Mouse (Mus musculus) G1E-ER4 (cell line): ENCODE measurements around the gene Cyp4f17. TPM values are rescaled to one million over a fixed set of nuclear protein-coding genes. Genes with fewer than 3 reads are reported as not detected.
"Not testable (repeated sequence)": the region's sequence is repeated elsewhere in the genome, so short reads cannot be mapped to it uniquely, and the experiment has no call there.

Experiments used
- GATA1 ChIP-seq: IDR thresholded peaks from one replicate; pipeline ENCODE4 v1.8.0; 2012; ENCODE audit warnings: low read length, inconsistent platforms
- polyA plus RNA-seq: library from polyadenylated mRNA; stranded (reverse); fragments of >175 nt; gene quantifications from 2 replicates; pipeline ENCODE4 v1.2.3, GENCODE M21; 2012

Gene Cyp4f17
- polyA plus RNA-seq, 1 experiment = not detected

DNA sequence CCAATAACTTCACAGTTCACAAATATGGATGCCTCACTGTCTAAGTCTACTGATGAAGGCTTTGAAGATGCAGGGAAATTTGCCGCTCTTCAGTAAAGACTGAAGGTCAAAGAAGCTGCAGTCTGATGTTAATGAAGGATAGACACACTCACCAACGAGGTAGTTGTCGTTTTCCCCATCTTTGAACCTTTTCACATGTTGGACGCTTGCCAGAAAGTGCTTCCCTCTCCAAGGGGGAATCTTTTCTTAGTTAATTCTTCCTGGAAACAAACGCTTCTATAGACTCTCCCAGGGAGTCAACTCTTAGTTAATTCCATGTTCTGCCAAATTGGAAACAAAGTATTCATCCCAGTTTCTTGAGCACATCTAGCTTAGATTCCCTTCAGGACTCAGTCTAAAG lies 10.3 kb downstream of the Cyp4f17 start:
- no peak for TF ChIP-seq GATA1

DNA sequence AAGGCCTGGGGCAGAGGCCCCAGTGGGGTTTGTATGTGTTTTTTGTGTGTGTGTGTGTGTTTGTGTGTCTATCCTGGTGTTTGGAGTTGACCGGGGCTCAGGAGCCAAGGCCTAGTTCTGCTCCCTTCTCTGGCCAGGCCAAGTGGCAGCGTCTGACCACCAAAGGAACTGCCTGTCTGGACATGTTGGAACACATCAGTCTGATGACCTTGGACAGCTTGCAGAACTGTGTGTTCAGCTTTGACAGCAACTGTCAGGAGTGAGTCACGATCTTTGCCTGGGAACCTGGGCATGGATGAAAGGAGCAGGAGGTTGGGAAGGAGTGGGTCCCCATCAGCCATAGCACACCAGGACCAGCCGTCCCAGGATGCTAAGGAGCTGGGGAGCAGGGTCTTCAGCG lies 16.1 kb downstream of the Cyp4f17 start:
- no peak for TF ChIP-seq GATA1

DNA sequence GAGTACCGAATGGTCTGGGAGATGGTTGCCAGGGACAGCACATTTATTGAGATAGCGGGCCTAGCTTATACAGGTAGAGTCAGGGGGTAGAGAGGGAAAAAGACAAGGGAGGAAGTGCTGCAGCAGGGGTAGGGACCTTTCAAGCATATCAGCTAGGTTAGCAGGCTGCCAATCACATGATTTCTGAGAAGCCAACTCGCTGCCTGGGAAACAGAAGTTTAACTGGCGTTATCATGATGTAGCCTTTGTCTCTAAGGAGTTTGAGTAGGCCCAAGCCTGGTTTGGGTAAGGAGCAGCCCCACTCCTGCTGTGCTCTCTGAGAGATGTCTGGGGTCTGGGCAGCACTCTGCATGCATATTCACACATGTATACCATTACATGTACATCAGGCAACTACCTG lies 16.5 kb downstream of the Cyp4f17 start:
- TF ChIP-seq GATA1 = no peak

DNA sequence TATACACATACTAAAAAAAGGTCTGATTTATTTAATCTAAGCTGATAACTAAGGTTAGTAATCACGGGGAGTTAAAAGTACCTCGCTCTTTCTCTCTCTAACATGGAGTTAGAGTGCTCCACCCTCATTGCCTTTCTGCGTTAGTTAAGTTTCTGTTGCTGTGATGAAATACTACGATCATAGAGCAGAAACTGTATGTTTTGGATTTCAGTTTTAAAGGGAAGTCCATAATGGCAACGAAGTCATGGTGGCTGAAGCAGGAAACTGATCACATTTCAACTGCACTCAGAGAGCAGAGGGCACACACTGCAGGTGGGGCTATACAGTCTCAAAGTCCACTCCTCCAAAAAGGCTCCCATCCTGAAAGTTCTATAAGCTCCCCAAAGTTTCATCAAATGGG lies 17.0 kb downstream of the Cyp4f17 start:
- TF ChIP-seq GATA1 = no peak

DNA sequence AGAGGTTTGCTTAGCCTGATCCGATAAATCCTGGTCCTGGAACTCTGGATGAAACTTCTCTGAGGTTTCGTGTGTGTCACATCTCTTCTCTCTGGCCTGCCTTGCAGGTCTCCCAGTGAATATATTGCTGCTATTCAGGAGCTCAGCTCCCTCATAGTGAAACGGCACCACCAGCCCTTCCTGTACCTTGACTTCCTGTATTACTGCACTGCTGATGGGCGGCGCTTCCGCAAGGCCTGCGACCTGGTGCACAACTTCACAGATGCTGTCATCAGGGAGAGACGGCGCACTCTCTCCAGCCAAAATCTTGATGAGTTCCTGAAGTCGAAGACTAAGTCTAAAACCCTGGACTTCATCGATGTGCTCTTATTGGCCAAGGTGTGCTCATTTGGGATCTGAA lies 18.0 kb downstream of the Cyp4f17 start:
- TF ChIP-seq GATA1 = no peak

DNA sequence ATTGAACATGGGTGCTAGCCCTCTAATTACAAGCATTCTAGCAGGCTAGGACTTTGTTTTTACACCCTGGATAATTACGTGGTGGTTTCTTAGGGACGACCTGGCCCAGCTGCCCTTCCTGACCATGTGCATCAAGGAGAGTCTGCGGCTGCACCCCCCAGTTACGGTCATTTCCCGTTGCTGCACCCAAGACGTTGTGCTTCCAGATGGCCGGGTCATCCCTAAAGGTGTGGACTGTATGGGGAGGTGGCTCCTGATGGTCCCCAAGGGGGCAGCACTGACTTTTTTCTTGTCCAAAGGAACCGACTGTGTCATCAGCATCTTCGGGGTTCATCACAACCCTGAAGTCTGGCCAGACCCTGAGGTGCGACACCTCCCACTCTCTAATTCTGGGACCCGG lies 21.9 kb downstream of the Cyp4f17 start:
- no peak for TF ChIP-seq GATA1

DNA sequence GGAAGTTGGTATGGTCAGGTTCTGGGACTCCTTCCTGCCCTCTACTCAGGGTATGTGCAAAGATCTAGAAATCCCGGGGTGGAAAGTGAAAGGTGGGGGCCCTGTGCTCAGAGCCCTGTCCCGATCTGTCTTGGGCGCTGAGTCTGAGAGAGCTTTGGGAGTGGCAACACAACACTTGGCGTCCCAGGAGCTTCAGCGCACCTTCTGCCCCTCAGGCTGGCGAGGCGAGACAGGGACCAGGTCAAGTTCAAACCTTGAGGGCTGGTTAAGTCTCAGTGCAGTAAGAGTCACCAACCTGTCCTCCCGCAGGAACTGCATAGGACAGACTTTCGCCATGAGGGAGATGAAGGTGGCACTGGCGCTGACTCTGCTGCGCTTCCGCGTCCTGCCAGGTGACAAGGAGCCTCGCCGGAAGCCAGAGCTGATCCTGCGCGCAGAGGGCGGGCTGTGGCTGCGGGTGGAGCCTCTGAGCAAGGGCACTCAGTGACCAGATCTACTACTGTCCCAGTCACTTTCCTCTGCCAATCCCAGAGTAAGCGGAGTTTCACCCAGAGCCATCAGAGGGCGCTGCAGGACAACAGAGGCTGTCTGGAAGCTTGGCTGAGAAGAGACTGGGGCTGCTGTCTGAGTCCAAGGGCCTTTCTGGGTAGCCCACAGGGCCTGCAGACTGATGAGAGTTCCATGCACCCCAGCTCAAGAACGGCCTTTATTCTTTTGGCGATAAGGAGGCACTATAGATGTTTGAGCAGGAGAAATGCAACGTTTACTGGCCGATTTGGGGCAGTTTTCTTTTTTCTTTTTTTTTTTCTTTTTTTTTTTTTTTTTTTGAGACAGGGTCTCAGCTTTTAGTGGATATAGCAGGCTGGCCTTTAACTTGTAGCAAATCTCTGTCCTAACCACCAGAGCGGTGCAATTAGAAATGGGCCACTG lies 22.8 kb downstream of the Cyp4f17 start:
- TF ChIP-seq GATA1 = no peak

DNA sequence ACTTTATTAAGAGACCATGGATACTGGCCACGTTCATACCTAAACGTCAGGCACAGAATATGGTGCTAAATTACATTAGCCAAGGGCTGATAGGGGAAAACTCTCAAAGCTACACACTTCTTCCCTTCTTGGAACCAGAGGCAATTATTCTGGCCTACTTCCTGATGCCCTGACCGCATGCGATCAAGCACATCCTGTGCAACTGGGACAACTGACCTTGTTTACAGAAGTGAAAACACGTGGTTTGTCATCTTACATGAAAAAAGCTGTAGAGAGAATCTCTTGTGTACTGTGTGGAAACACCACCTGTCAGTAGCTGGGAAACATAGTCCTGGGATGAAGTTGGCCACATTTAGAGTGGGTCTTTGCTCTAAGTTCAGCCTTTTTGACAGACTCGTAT lies 28.2 kb downstream of the Cyp4f17 start:
- no peak for TF ChIP-seq GATA1

DNA sequence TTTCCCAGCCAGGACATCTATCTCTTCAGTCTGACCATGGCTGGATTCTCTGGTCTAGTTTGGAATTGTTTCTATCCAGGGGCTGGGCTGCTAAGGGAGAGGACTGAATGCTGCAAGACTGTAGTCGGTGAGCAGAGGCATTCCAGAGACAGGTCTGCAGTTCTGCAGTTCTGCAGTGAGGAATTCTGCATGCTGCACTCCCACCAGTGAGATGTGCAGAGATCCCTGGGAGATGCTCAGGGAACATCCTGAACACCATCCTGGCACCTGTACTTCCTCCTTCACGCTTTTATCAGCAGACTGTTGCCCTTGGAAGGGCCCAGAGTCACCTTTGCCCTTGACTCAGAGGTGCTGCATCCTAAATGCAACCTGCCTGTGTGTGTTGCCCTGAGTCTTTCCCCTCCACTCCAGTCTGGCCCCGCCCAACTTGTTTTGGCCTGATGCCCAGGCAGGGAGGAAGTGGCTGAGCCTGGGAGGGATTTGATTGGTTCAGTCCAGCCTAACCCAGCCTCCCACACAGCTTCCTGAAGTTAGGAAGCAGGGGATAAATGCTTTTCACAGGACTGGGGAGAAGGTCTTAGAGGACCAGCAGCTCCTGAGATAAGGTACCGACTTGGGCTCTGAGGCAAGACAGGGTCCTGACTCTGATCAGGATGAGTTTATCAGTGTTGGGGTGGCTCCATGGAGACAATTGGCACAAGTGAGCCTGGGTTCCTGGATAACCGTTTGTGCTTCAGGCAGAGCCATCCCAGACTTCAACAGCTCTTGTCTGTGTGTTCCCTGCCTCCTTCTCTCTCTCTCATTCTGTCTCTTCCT lies 30.4 kb downstream of the Cyp4f17 start, which contains the start of gene Cyp4f16:
Gene Cyp4f16 (plus strand): TSS at position 508 of the 816 bp plus-strand sequence.
- not testable (repeated sequence) for TF ChIP-seq GATA1

DNA sequence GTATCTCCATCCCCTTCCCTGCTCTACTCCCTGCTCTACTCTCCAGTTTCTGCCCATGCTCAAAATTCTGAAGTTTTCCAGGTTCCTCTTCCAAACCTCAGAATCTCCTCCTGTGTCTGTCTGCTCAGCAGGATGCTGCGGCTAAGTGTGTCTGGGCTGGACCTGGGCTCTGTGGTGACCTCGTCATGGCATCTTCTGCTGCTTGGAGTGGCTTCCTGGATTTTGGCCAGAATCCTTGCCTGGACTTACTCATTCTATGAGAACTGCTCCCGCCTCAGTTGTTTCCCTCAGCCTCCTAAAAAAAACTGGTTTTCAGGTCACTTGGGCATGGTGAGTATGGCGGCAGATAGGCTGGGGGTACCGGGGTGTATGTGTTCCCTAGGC lies 31.0 kb downstream of the Cyp4f17 start:
- no peak for TF ChIP-seq GATA1

DNA sequence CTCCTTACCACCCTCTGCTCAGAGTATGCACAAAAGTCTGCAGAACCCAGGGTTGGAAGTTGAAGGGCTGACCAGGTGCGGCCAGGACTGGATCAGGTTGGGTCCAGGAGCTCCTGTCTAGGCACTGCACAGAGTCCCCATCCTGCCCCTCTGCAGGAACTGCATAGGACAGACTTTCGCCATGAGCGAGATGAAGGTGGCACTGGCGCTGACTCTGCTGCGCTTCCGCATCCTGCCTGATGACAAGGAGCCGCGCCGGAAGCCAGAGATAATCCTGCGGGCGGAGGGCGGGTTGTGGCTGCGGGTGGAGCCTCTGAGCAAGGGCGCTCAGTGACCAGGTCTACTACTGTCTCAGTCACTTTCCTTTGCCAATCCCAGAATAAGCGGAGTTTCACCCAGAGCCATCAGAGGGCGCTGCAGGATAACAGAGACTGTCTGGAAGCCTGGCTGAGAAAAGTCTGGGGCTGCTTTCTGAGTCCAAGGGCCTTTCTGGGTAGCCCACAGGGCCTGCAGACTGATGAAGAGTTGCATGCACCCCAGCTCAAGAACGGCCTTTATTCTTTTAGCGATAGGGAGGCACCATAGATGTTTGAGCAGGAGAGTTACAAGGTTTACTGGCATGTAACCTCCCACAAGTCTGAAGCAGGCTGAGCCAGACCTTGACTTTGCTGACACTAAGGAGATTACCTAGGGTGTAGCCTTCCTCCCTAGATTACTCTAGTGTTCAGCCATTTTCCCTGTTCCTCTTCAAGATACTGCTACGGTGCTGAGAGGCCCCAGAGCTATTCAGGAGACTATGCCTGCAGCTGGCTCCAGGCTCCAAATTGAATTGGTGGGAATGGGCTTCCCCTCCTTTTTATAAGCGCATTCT lies 45.3 kb downstream of the Cyp4f17 start:
- TF ChIP-seq GATA1 = no peak

DNA sequence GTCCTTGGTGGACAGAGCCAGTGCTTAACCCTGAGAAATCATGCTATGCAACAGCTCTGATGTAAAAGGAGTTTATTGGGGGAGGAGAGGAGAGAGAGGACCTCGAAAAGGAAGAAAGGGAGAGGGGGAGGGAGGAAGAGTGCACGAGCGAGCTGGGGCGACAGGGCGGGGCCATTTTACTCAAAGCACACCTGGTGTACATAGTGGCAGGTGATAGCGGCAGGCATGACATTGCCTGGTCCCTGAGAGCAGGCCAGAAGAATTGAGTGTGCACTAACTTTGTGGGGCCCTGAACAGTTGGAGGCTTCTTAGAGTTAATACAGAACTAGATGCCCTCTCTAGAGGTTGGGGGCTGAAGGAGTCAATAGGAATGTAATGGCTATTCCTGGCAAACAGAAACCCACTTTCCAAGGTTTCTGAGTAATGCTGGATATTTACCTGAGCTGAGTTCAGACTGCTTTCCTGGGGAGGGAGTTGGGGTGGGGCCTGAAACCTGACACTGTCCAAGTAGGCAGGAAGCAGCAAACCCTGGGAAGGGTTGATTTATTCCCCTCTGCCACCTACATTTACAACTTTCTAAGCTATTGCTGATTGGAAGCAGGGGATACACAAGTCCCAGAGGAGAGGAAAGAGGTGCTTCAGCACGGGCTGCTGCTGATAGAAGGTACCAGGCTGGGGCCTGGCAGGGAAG lies 71.8 kb downstream of the Cyp4f17 start:
- no peak for TF ChIP-seq GATA1

Other genes starting within 250 kb of the Cyp4f17 start
- gene Brd4, start 221.3 kb upstream of the Cyp4f17 start, polyA plus RNA-seq = 171 and 189 TPM in 2 replicates
- gene Akap8, start 184.8 kb upstream of the Cyp4f17 start, polyA plus RNA-seq = 365 and 407 TPM in 2 replicates
- gene Akap8l, start 155.4 kb upstream of the Cyp4f17 start, polyA plus RNA-seq = 105 and 134 TPM in 2 replicates
- gene Wiz, start 116.6 kb upstream of the Cyp4f17 start, polyA plus RNA-seq = 91.2 and 92.4 TPM in 2 replicates
- 13.0 and 13.2 TPM in 2 replicates for gene Rasal3, start 102.5 kb upstream of the Cyp4f17 start, polyA plus RNA-seq
- 1.8 and 2.3 TPM in 2 replicates for gene Pglyrp2, start 81.9 kb upstream of the Cyp4f17 start, polyA plus RNA-seq
- not detected in 2 replicates for gene Cyp4f39, start 53.3 kb upstream of the Cyp4f17 start, polyA plus RNA-seq
- 0.19 and 0.23 TPM in 2 replicates for gene Cyp4f16, start 30.5 kb downstream of the Cyp4f17 start, polyA plus RNA-seq
- gene Cyp4f37, start 115.3 kb downstream of the Cyp4f17 start, polyA plus RNA-seq = not detected in 2 replicates
- gene Cyp4f40, start 152.8 kb downstream of the Cyp4f17 start, polyA plus RNA-seq = not detected in 2 replicates
- not detected in 2 replicates for gene Cyp4f15, start 179.6 kb downstream of the Cyp4f17 start, polyA plus RNA-seq